Comparison of ENCODE assay signal across 8 mouse cellular contexts in genomic region chr5:115509790-115510689, GRCm38 (mm10). TPM values are rescaled to one million over a fixed set of nuclear protein-coding genes. Genes with fewer than 3 reads are reported as not detected.
DNase-seq lines count a peak whose midpoint lies in the region; ATAC-seq lines count a peak whose summit lies in the region.

No protein-coding gene starts in this region.

- DNase-seq in hindbrain, embryonic 10.5 days (ENCODE audit: low spot score) = peak; percentile 29
- no peak for DNase-seq in hindbrain, embryonic 11.5 days (ENCODE audit: low spot score)
- peak; percentile 73 for DNase-seq in midbrain, embryonic 11.5 days (ENCODE audit: low spot score, missing footprints)
- no peak for DNase-seq in frontal cortex, postnatal 25 days (ENCODE audit: low spot score in 2 of 2)
- no peak for DNase-seq in right cerebral cortex, postnatal 36 days (ENCODE audit: low spot score in 2 of 2)
- DNase-seq in urinary bladder, postnatal 36 days (ENCODE audit: low spot score in 2 of 2) = no peak

- peaks cover 60% of the 10 kb centered on the region for H3K4me1 ChIP-seq in hindbrain, embryonic 10.5 days (replicated peaks)
- peaks cover 15% of the 10 kb centered on the region for H3K4me1 ChIP-seq in hindbrain, embryonic 11.5 days (replicated peaks; ENCODE audit: control insufficient read depth, insufficient read depth, low read length)
- H3K4me1 ChIP-seq in brown adipose tissue, adult 24 weeks (ENCODE audit: control insufficient read depth, insufficient read depth, insufficient read length, low read length) = peaks cover 39% of the 10 kb centered on the region
- H3K4me1 ChIP-seq in hindbrain, embryonic 13.5 days (replicated peaks) = peaks cover 44% of the 10 kb centered on the region
- peaks cover 28% of the 10 kb centered on the region for H3K4me1 ChIP-seq in midbrain, embryonic 11.5 days (ENCODE audit: control insufficient read depth, insufficient read depth, low read length)

- H3K27me3 ChIP-seq in hindbrain, embryonic 10.5 days (ENCODE audit: insufficient read depth, poor library complexity, severe bottlenecking) = 0 out of 2 replicates have a peak, but pooled peaks cover 6% of the 10 kb centered on the region
- H3K27me3 ChIP-seq in hindbrain, embryonic 11.5 days (ENCODE audit: control insufficient read depth, insufficient read depth, low read length) = no peaks in the 10 kb centered on the region
- no peaks in the 10 kb centered on the region for H3K27me3 ChIP-seq in hindbrain, embryonic 13.5 days
- H3K27me3 ChIP-seq in midbrain, embryonic 11.5 days (ENCODE audit: control insufficient read depth, insufficient read depth, low read length) = no peaks in the 10 kb centered on the region

- no peak overlapping the region for H3K9ac ChIP-seq in hindbrain, embryonic 11.5 days (ENCODE audit: low read depth, low read length)
- peak overlapping the region; percentile 90; the same call in 1 of the 2 replicates for H3K9ac ChIP-seq in hindbrain, embryonic 13.5 days
- H3K9ac ChIP-seq in midbrain, embryonic 11.5 days (ENCODE audit: low read length) = no peak overlapping the region

- no peak for ATAC-seq in hindbrain, embryonic 11.5 days (ENCODE audit: low FRiP score)
- ATAC-seq in hindbrain, embryonic 13.5 days (ENCODE audit: low FRiP score) = no peak
- ATAC-seq in midbrain, embryonic 11.5 days (ENCODE audit: low FRiP score) = no peak

- 58% methylated on average over 15 of the region's 15 CpGs for WGBS in hindbrain, embryonic 10.5 days
- 61% methylated on average over 15 of the region's 15 CpGs for WGBS in hindbrain, embryonic 11.5 days
- 63% methylated on average over 15 of the region's 15 CpGs for WGBS in hindbrain, embryonic 13.5 days
- 71% methylated on average over 15 of the region's 15 CpGs for WGBS in midbrain, embryonic 11.5 days

- H3K27ac ChIP-seq in hindbrain, embryonic 10.5 days = peak overlapping the region; percentile 72
- no peak overlapping the region; the same call in 1 of the 2 replicates for H3K27ac ChIP-seq in hindbrain, embryonic 11.5 days (ENCODE audit: low read depth, low read length)
- peak overlapping the region; percentile 78 for H3K27ac ChIP-seq in brown adipose tissue, adult 24 weeks (replicated peaks; ENCODE audit: low read depth, low read length)
- peak overlapping the region; percentile 58 for H3K27ac ChIP-seq in hindbrain, embryonic 13.5 days
- H3K27ac ChIP-seq in midbrain, embryonic 11.5 days (ENCODE audit: low read depth, low read length) = no peak overlapping the region

- no peaks in the 10 kb centered on the region for H3K9me3 ChIP-seq in hindbrain, embryonic 10.5 days
- H3K9me3 ChIP-seq in hindbrain, embryonic 11.5 days (ENCODE audit: control insufficient read depth, low read length) = no peaks in the 10 kb centered on the region
- no peaks in the 10 kb centered on the region for H3K9me3 ChIP-seq in hindbrain, embryonic 13.5 days
- H3K9me3 ChIP-seq in midbrain, embryonic 11.5 days (ENCODE audit: control insufficient read depth, low read length) = no peaks in the 10 kb centered on the region

- H3K4me3 ChIP-seq in hindbrain, embryonic 10.5 days = peak overlapping the region; percentile 87
- H3K4me3 ChIP-seq in hindbrain, embryonic 11.5 days (ENCODE audit: low read depth, low read length) = no peak overlapping the region
- H3K4me3 ChIP-seq in brown adipose tissue, adult 24 weeks (ENCODE audit: insufficient read depth, low read depth, low read length) = peak overlapping the region; percentile 79
- H3K4me3 ChIP-seq in hindbrain, embryonic 13.5 days = 0 out of 2 replicates have a peak overlapping the region, but pooled peaks have one; percentile 3
- H3K4me3 ChIP-seq in midbrain, embryonic 11.5 days (ENCODE audit: low read depth, low read length) = no peak overlapping the region

- no peaks in the 10 kb centered on the region for H3K36me3 ChIP-seq in hindbrain, embryonic 10.5 days
- H3K36me3 ChIP-seq in hindbrain, embryonic 11.5 days (ENCODE audit: control insufficient read depth, insufficient read depth, low read length) = no peaks in the 10 kb centered on the region
- no peaks in the 10 kb centered on the region for H3K36me3 ChIP-seq in hindbrain, embryonic 13.5 days
- no peaks in the 10 kb centered on the region for H3K36me3 ChIP-seq in midbrain, embryonic 11.5 days (ENCODE audit: control insufficient read depth, insufficient read depth, low read length)

- H3K4me2 ChIP-seq in hindbrain, embryonic 11.5 days (replicated peaks; ENCODE audit: low read depth, low read length) = no peak overlapping the region
- H3K4me2 ChIP-seq in hindbrain, embryonic 13.5 days = peak overlapping the region; percentile 81
- H3K4me2 ChIP-seq in midbrain, embryonic 11.5 days = no peak overlapping the region

RNA-seq across cellular contexts. Expression of gene Pxn, which starts 3.6 kb away (rescaled TPM):
- 32.6 and 42.6 TPM in 2 replicates for polyA plus RNA-seq in hindbrain, embryonic 10.5 days (2016; fragmentation: Nextera tagmentation; extraction: Ambion mirVana)
- 9.0 and 10.1 TPM in 2 replicates for polyA plus RNA-seq in hindbrain, embryonic 11.5 days (2014; fragmentation: Nextera tagmentation; extraction: Ambion mirVana)
- polyA plus RNA-seq in brown adipose tissue, adult 24 weeks (2012; ENCODE audit: insufficient read depth, insufficient read length, missing spikeins) = 10.6 and 12.2 TPM in 2 replicates
- 19.9 and 23.4 TPM in 2 replicates for polyA plus RNA-seq in hindbrain, embryonic 13.5 days (2015; fragmentation: Nextera tagmentation; extraction: Ambion mirVana)
- polyA plus RNA-seq in midbrain, embryonic 11.5 days (2014; fragmentation: Nextera tagmentation; extraction: Ambion mirVana) = 7.3 and 7.7 TPM in 2 replicates

RNA-seq across cellular contexts. Expression of gene Sirt4, which starts 25.5 kb away (rescaled TPM):
- 17.2 and 17.3 TPM in 2 replicates for polyA plus RNA-seq in hindbrain, embryonic 10.5 days (2016; fragmentation: Nextera tagmentation; extraction: Ambion mirVana)
- polyA plus RNA-seq in hindbrain, embryonic 11.5 days (2014; fragmentation: Nextera tagmentation; extraction: Ambion mirVana) = 21.3 and 23.1 TPM in 2 replicates
- polyA plus RNA-seq in brown adipose tissue, adult 24 weeks (2012; ENCODE audit: insufficient read depth, insufficient read length, missing spikeins) = 11.4 and 18.4 TPM in 2 replicates
- 30.0 TPM in 2 replicates for polyA plus RNA-seq in hindbrain, embryonic 13.5 days (2015; fragmentation: Nextera tagmentation; extraction: Ambion mirVana)
- 16.2 and 18.9 TPM in 2 replicates for polyA plus RNA-seq in midbrain, embryonic 11.5 days (2014; fragmentation: Nextera tagmentation; extraction: Ambion mirVana)

RNA-seq across cellular contexts. Expression of gene Pla2g1b, which starts 44.0 kb away (rescaled TPM):
- 0.51 TPM in 1 of 2 replicates, not detected in the other for polyA plus RNA-seq in hindbrain, embryonic 10.5 days (2016; fragmentation: Nextera tagmentation; extraction: Ambion mirVana)
- polyA plus RNA-seq in hindbrain, embryonic 11.5 days (2014; fragmentation: Nextera tagmentation; extraction: Ambion mirVana) = 0.56 and 1.1 TPM in 2 replicates
- not detected in 2 replicates for polyA plus RNA-seq in brown adipose tissue, adult 24 weeks (2012; ENCODE audit: insufficient read depth, insufficient read length, missing spikeins)
- polyA plus RNA-seq in hindbrain, embryonic 13.5 days (2015; fragmentation: Nextera tagmentation; extraction: Ambion mirVana) = not detected in 2 replicates
- not detected in 2 replicates for polyA plus RNA-seq in midbrain, embryonic 11.5 days (2014; fragmentation: Nextera tagmentation; extraction: Ambion mirVana)

RNA-seq across cellular contexts. Expression of gene Rplp0, which starts 49.2 kb away (rescaled TPM):
- polyA plus RNA-seq in hindbrain, embryonic 10.5 days (2016; fragmentation: Nextera tagmentation; extraction: Ambion mirVana) = 1,124 and 1,374 TPM in 2 replicates
- 1,244 and 1,247 TPM in 2 replicates for polyA plus RNA-seq in hindbrain, embryonic 11.5 days (2014; fragmentation: Nextera tagmentation; extraction: Ambion mirVana)
- polyA plus RNA-seq in brown adipose tissue, adult 24 weeks (2012; ENCODE audit: insufficient read depth, insufficient read length, missing spikeins) = 575 and 685 TPM in 2 replicates
- polyA plus RNA-seq in hindbrain, embryonic 13.5 days (2015; fragmentation: Nextera tagmentation; extraction: Ambion mirVana) = 895 and 907 TPM in 2 replicates
- 1,161 and 1,182 TPM in 2 replicates for polyA plus RNA-seq in midbrain, embryonic 11.5 days (2014; fragmentation: Nextera tagmentation; extraction: Ambion mirVana)

RNA-seq across cellular contexts. Expression of gene Gcn1l1, which starts 55.0 kb away (rescaled TPM):
- polyA plus RNA-seq in hindbrain, embryonic 10.5 days (2016; fragmentation: Nextera tagmentation; extraction: Ambion mirVana) = 56.9 and 57.5 TPM in 2 replicates
- polyA plus RNA-seq in hindbrain, embryonic 11.5 days (2014; fragmentation: Nextera tagmentation; extraction: Ambion mirVana) = 31.8 and 39.4 TPM in 2 replicates
- 9.9 and 15.0 TPM in 2 replicates for polyA plus RNA-seq in brown adipose tissue, adult 24 weeks (2012; ENCODE audit: insufficient read depth, insufficient read length, missing spikeins)
- polyA plus RNA-seq in hindbrain, embryonic 13.5 days (2015; fragmentation: Nextera tagmentation; extraction: Ambion mirVana) = 42.2 and 42.4 TPM in 2 replicates
- 27.6 and 32.2 TPM in 2 replicates for polyA plus RNA-seq in midbrain, embryonic 11.5 days (2014; fragmentation: Nextera tagmentation; extraction: Ambion mirVana)

Comparison
In these comparisons a context has a peak if more than half of its experiments do, and no peak if none do; other contexts are left out.
1. DNase-seq: peak in hindbrain, embryonic 10.5 days (single experiment) and midbrain, embryonic 11.5 days (single experiment); none in hindbrain, embryonic 11.5 days (single experiment), frontal cortex, postnatal 25 days (0 of 2), right cerebral cortex, postnatal 36 days (0 of 2) and urinary bladder, postnatal 36 days (0 of 2).
2. H3K27ac ChIP-seq: peak in hindbrain, embryonic 10.5 days (single experiment), brown adipose tissue, adult 24 weeks (single experiment) and hindbrain, embryonic 13.5 days (single experiment); none in hindbrain, embryonic 11.5 days (single experiment) and midbrain, embryonic 11.5 days (single experiment).
3. H3K4me3 ChIP-seq: peak in hindbrain, embryonic 10.5 days (single experiment), brown adipose tissue, adult 24 weeks (single experiment) and hindbrain, embryonic 13.5 days (single experiment); none in hindbrain, embryonic 11.5 days (single experiment) and midbrain, embryonic 11.5 days (single experiment).